Mouse (Mus musculus): ENCODE measurements around the gene Cntnap5c. TPM values are rescaled to one million over a fixed set of nuclear protein-coding genes. Genes with fewer than 3 reads are reported as not detected.
"Not testable (repeated sequence)": the region's sequence is repeated elsewhere in the genome, so short reads cannot be mapped to it uniquely, and the experiment has no call there.

Cntnap5c gene
- polyA plus RNA-seq, 1 experiment: not detected

GRCm38 (mm10) chr17:57799414-57799985 lies 30.1 kb downstream of the Cntnap5c start:
- no peaks in the 10 kb centered on the region for H3K9me3 ChIP-seq (ENCODE audit: control insufficient read depth, low read length)
- H3K4me3 ChIP-seq (replicated peaks): no peak overlapping the region
- no peak for TF ChIP-seq TAL1 (IDR thresholded peaks at IDR 0.05; ENCODE audit: low read length)
- no peak for TF ChIP-seq GATA1 (IDR thresholded peaks at IDR 0.05; ENCODE audit: low read length)
- no peaks in the 10 kb centered on the region for H3K27me3 ChIP-seq (ENCODE audit: control insufficient read depth)
- no peaks in the 10 kb centered on the region for H3K4me1 ChIP-seq (ENCODE audit: control insufficient read depth)
- H3K36me3 ChIP-seq (ENCODE audit: control insufficient read depth): no peaks in the 10 kb centered on the region

DNA sequence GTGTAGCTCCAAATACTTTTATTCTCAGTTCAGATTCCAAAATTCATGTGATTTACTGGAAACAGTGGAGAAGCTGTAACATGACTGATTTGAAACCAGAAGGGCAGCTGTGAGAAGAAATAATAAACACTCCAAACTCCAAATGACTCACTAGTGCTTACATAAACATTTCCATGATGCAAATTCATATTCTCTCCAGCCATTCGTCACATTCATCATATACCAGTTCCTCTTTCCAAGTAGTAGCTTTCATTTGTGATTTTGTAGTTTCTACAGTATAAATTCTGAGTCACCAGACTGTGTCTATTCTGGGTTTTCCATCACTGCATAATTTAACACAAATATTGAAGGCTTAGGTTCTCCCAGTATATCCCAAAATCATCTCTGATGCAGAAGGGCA lies 31.8 kb downstream of the Cntnap5c start:
- TF ChIP-seq TAL1 (IDR thresholded peaks at IDR 0.05; ENCODE audit: low read length): no peak
- TF ChIP-seq GATA1 (IDR thresholded peaks at IDR 0.05; ENCODE audit: low read length): no peak
- Histone ChIP-seq H3K9me3 (ENCODE audit: control insufficient read depth, low read length) (no peaks in the 10 kb centered on the region), H3K27me3 (ENCODE audit: control insufficient read depth) (no peaks in the 10 kb centered on the region), H3K4me1 (ENCODE audit: control insufficient read depth) (no peaks in the 10 kb centered on the region), H3K36me3 (ENCODE audit: control insufficient read depth) (no peaks in the 10 kb centered on the region), H3K4me3 (replicated peaks) (no peak overlapping the region)

- Histone ChIP-seq H3K9me3 (ENCODE audit: control insufficient read depth, low read length) (no peaks in the 10 kb centered on the region), H3K4me3 (replicated peaks) (no peak overlapping the region), H3K4me1 (ENCODE audit: control insufficient read depth) (no peaks in the 10 kb centered on the region), H3K36me3 (ENCODE audit: control insufficient read depth) (no peaks in the 10 kb centered on the region), H3K27me3 (ENCODE audit: control insufficient read depth) (no peaks in the 10 kb centered on the region)
- TF ChIP-seq GATA1 (IDR thresholded peaks at IDR 0.05; ENCODE audit: low read length) (no peak), TAL1 (IDR thresholded peaks at IDR 0.05; ENCODE audit: low read length) (no peak)
Measured at GRCm38 (mm10) chr17:57837090-57837971, 68.0 kb downstream of the Cntnap5c start.

DNA sequence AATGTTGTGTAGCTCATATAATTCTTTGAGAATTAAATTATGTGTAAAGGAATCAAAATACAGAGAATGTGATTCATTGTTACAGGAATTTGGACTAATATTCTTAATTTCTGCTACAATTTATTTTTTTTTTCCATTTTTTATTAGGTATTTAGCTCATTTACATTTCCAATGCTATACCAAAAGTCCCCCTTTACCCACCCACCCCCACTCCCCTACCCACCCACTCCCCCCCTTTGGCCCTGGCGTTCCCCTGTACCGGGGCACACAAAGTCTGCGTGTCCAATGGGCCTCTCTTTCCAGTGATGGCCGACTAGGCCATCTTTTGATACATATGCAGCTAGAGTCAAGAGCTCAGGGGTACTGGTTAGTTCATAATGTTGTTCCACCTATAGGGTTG lies 86.4 kb downstream of the Cntnap5c start:
- H3K9me3 ChIP-seq (ENCODE audit: control insufficient read depth, low read length); H3K36me3 ChIP-seq (ENCODE audit: control insufficient read depth); H3K27me3 ChIP-seq (ENCODE audit: control insufficient read depth); H3K4me1 ChIP-seq (ENCODE audit: control insufficient read depth); H3K4me3 ChIP-seq (replicated peaks): not testable (repeated sequence)

- H3K9me3 ChIP-seq (ENCODE audit: control insufficient read depth, low read length): no peaks in the 10 kb centered on the region
- H3K36me3 ChIP-seq (ENCODE audit: control insufficient read depth): no peaks in the 10 kb centered on the region
- H3K27me3 ChIP-seq (ENCODE audit: control insufficient read depth): no peaks in the 10 kb centered on the region
- H3K4me1 ChIP-seq (ENCODE audit: control insufficient read depth): no peaks in the 10 kb centered on the region
- no peak overlapping the region for H3K4me3 ChIP-seq (replicated peaks)
- TF ChIP-seq TAL1 (IDR thresholded peaks at IDR 0.05; ENCODE audit: low read length) (no peak), GATA1 (IDR thresholded peaks at IDR 0.05; ENCODE audit: low read length) (no peak)
Measured at GRCm38 (mm10) chr17:57865996-57866395, 96.6 kb downstream of the Cntnap5c start.

DNA sequence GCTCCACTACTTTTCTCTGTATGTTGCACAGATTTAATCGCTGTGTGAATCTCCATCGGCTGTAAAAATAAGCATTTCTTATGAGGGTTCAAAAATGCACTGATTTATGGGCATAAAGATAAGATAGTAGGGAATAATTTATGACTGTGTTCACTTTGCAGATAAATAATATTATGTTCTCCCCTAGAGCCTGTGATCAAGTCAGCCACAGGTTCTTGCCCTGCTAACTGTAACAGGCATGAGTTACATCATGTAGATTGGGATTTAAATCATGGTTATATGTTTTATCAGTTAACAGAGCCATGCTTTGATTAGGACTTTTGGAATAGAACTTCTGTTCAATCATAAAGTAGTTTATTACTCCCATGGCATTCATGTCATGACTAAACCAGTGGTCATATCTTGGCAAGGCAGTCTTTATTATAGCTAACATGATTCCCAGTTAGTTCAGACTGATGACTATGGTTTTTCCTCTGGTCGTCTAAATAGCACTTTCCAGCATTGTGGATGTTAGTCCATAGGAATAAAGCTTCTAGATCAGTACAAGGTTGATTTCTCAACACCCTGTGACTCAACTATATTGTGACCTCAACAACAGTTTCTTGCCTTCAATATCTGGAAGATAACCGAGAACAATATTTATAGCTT lies 118.5 kb downstream of the Cntnap5c start:
- Histone ChIP-seq H3K4me3 (replicated peaks) (no peak overlapping the region), H3K27me3 (ENCODE audit: control insufficient read depth) (no peaks in the 10 kb centered on the region), H3K36me3 (ENCODE audit: control insufficient read depth) (no peaks in the 10 kb centered on the region), H3K9me3 (ENCODE audit: control insufficient read depth, low read length) (peaks cover 2% of the 10 kb centered on the region; the same call in 1 of the 2 replicates), H3K4me1 (ENCODE audit: control insufficient read depth) (no peaks in the 10 kb centered on the region)
- TF ChIP-seq TAL1 (IDR thresholded peaks at IDR 0.05; ENCODE audit: low read length) (no peak), GATA1 (IDR thresholded peaks at IDR 0.05; ENCODE audit: low read length) (no peak)

- Histone ChIP-seq H3K9me3 (ENCODE audit: control insufficient read depth, low read length) (0 out of 2 replicates have a peak, but pooled peaks cover 3% of the 10 kb centered on the region), H3K27me3 (ENCODE audit: control insufficient read depth) (no peaks in the 10 kb centered on the region), H3K36me3 (ENCODE audit: control insufficient read depth) (no peaks in the 10 kb centered on the region), H3K4me3 (replicated peaks) (no peak overlapping the region), H3K4me1 (ENCODE audit: control insufficient read depth) (no peaks in the 10 kb centered on the region)
- TF ChIP-seq GATA1 (IDR thresholded peaks at IDR 0.05; ENCODE audit: low read length) (no peak), TAL1 (IDR thresholded peaks at IDR 0.05; ENCODE audit: low read length) (no peak)
Measured at GRCm38 (mm10) chr17:57911770-57912293, 142.5 kb downstream of the Cntnap5c start.

DNA sequence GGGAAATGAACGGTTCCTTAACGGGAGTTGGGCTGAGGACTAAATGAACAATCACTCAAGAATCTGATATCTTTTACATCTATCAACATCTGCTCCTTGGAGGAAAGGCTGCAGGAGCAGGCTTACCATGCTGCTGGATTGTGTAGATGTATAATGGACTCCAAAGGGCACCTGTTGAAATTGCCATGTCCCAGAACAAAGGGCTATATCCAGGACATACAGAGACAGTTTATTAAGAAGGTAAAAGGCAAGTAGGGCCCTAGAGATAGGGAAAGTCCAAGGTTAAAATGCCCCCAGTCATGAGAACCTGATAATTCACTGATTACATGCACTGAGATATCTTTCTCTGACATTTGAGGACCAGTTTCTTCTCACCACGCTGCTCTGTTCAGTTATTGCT lies 214.9 kb downstream of the Cntnap5c start:
- Histone ChIP-seq H3K4me1 (ENCODE audit: control insufficient read depth) (no peaks in the 10 kb centered on the region), H3K4me3 (replicated peaks) (no peak overlapping the region), H3K36me3 (ENCODE audit: control insufficient read depth) (no peaks in the 10 kb centered on the region), H3K27me3 (ENCODE audit: control insufficient read depth) (no peaks in the 10 kb centered on the region), H3K9me3 (ENCODE audit: control insufficient read depth, low read length) (peaks cover 7% of the 10 kb centered on the region)
- TF ChIP-seq GATA1 (IDR thresholded peaks at IDR 0.05; ENCODE audit: low read length) (no peak), TAL1 (IDR thresholded peaks at IDR 0.05; ENCODE audit: low read length) (no peak)

GRCm38 (mm10) chr17:57988420-57988819 lies 219.1 kb downstream of the Cntnap5c start:
- no peak for TF ChIP-seq GATA1 (IDR thresholded peaks at IDR 0.05; ENCODE audit: low read length)
- no peak for TF ChIP-seq TAL1 (IDR thresholded peaks at IDR 0.05; ENCODE audit: low read length)
- H3K27me3 ChIP-seq (ENCODE audit: control insufficient read depth): no peaks in the 10 kb centered on the region

More at GRCm38 (mm10) chr17:57988420-57988819, 219.1 kb downstream of the Cntnap5c start:
- Histone ChIP-seq H3K4me3 (replicated peaks) (no peak overlapping the region), H3K9me3 (ENCODE audit: control insufficient read depth, low read length) (no peaks in the 10 kb centered on the region; the same call in 1 of the 2 replicates), H3K4me1 (ENCODE audit: control insufficient read depth) (no peaks in the 10 kb centered on the region), H3K36me3 (ENCODE audit: control insufficient read depth) (no peaks in the 10 kb centered on the region)

Measured in erythroblast, embryonic 14.5 days (primary cell).